Mouse (Mus musculus): ENCODE measurements at regions not wholly inside any gene's neighbourhood (a gene's known extent, or its start where the extent isn't known, plus 50 kb on each side); places are given as distances from the start of the nearest gene placed in this dataset.

DNA sequence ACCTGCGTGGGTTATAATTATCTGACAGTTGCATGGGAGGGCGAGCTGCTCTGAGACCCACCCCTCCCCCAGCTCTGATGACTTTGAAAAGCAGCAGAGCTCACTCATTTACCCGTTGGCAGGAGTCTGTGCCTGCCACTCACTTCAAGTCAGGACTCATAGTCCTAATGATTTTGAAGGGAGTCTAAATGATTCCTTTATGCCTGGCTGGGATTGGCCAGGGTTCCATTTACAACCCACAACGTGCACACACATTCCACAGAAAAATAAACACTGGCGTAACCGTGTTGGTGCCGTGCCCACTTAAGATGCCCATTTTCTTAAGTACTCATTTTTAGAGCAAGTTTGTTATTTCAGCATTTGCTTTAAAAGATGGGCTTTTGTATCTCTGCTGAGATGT, 266.8 kb upstream of the Runx1 start:
- no peak overlapping the region for H3K4me2 ChIP-seq (ENCODE audit: low read length)
- no peak for DNase-seq (ENCODE audit: low spot score)
- no peak for ATAC-seq (replicated peaks; ENCODE audit: low FRiP score, low read depth)

DNA sequence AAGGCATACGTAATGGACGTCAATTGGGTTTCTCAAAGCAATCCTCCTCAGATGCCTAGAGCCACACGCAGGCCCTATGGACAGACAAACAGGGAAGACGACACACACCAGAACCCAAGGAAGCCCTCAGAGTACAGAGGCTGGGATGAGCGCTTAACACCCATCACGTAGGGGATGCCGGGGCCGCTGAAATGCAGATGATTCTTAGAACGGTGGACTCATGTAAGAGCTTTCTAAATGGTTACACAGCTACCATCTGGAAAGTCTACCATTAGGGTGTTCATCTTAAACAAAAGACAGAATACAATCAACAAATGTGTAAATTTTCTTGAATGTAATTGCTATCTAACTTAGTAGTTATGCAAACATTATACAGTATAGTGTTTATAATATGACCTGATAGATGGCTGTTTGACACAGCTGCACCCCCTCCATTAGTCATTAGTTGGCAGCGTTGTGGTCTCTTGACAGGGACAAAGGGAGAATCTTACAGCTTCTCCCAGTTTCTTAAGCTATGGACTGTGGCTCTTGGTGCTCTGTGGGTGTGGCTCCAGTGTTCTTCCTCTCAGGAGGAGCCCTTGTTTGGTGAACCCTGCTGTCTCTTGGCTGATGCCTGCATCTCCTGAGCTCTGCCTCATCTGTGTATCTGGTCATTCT, 259.4 kb upstream of the Runx1 start:
- ATAC-seq (replicated peaks; ENCODE audit: low FRiP score, low read depth) (no peak), DNase-seq (ENCODE audit: low spot score) (no peak)
- Histone ChIP-seq H3K9ac (ENCODE audit: low read depth, low read length) (no peak overlapping the region), H3K36me3 (ENCODE audit: insufficient read depth, low read length) (no peaks in the 10 kb centered on the region), H3K4me2 (ENCODE audit: low read length) (no peak overlapping the region), H3K27ac (no peak overlapping the region), H3K4me1 (replicated peaks; ENCODE audit: insufficient read depth, low read length) (no peaks in the 10 kb centered on the region), H3K27me3 (ENCODE audit: insufficient read depth, low read length) (no peaks in the 10 kb centered on the region), H3K9me3 (replicated peaks; ENCODE audit: low read length) (no peaks in the 10 kb centered on the region), H3K4me3 (replicated peaks; ENCODE audit: low read depth, low read length) (no peak overlapping the region)
- 90% methylated on average over 10 of the region's 10 CpGs for WGBS
- TF ChIP-seq CTCF (IDR thresholded peaks at IDR 0.05; ENCODE audit: low read depth): no peak

More for the DNA sequence above, 266.8 kb upstream of the Runx1 start:
- Histone ChIP-seq H3K27ac (no peak overlapping the region), H3K4me1 (replicated peaks; ENCODE audit: insufficient read depth, low read length) (no peaks in the 10 kb centered on the region), H3K36me3 (ENCODE audit: insufficient read depth, low read length) (no peaks in the 10 kb centered on the region), H3K9me3 (replicated peaks; ENCODE audit: low read length) (no peaks in the 10 kb centered on the region), H3K4me3 (replicated peaks; ENCODE audit: low read depth, low read length) (no peak overlapping the region), H3K27me3 (ENCODE audit: insufficient read depth, low read length) (no peaks in the 10 kb centered on the region), H3K9ac (ENCODE audit: low read depth, low read length) (no peak overlapping the region)
- TF ChIP-seq CTCF (IDR thresholded peaks at IDR 0.05; ENCODE audit: low read depth): no peak
- WGBS: 32% methylated on average over 7 of the region's 7 CpGs

DNA sequence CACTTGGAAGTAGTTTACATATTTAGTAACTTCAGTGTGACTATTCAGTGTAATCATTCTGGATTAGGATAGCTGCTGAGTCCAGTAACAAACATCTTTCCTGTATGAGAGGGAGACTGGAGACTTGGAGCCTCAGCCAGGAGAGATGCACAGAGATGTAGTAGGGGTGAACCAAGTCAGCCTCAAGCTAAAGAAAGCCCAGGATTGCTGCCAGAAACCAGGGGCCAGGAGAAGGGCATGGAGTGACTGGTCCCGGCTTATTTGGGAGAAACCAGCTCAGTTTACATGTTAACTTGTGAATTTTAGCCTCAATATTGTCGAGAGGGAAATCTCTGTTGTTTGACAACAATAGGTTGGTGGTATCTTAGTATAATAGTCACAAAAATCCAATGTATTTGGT, 257.8 kb upstream of the Runx1 start:
- no peak for TF ChIP-seq CTCF (IDR thresholded peaks at IDR 0.05; ENCODE audit: low read depth)
- no peak for DNase-seq (ENCODE audit: low spot score)
- no peak overlapping the region for H3K4me2 ChIP-seq (ENCODE audit: low read length)
- ATAC-seq (replicated peaks; ENCODE audit: low FRiP score, low read depth): no peak
- no peaks in the 10 kb centered on the region for H3K9me3 ChIP-seq (replicated peaks; ENCODE audit: low read length)
- WGBS: 58% methylated on average over 2 of the region's 2 CpGs
- H3K9ac ChIP-seq (ENCODE audit: low read depth, low read length): no peak overlapping the region
- no peaks in the 10 kb centered on the region for H3K36me3 ChIP-seq (ENCODE audit: insufficient read depth, low read length)
- no peaks in the 10 kb centered on the region for H3K27me3 ChIP-seq (ENCODE audit: insufficient read depth, low read length)
- H3K4me1 ChIP-seq (replicated peaks; ENCODE audit: insufficient read depth, low read length): no peaks in the 10 kb centered on the region
- no peak overlapping the region for H3K27ac ChIP-seq
- no peak overlapping the region for H3K4me3 ChIP-seq (replicated peaks; ENCODE audit: low read depth, low read length)

DNA sequence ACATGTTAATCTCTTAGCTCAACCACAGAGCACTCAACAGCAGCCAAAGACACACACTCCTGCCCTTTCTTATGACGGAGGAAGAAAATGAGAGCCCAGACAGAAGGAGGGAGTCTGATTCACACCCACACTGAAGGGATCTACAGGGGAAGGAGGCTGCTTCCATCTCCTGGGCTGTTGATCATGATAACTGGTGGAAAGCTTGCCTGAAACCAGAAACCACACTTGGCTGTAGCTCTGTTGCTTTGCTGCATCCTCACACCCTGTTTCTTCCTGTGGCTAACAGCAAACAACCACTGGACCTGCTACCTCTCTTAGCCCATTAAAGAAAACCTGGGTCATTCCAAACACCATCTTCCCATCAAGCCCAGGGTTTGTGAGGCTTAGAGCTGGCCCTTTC, 257.2 kb upstream of the Runx1 start:
- H3K36me3 ChIP-seq (ENCODE audit: insufficient read depth, low read length): no peaks in the 10 kb centered on the region
- WGBS: 85% methylated on average over 1 of the region's 1 CpGs
- no peaks in the 10 kb centered on the region for H3K4me1 ChIP-seq (replicated peaks; ENCODE audit: insufficient read depth, low read length)
- DNase-seq (ENCODE audit: low spot score) (no peak), ATAC-seq (replicated peaks; ENCODE audit: low FRiP score, low read depth) (no peak)
- no peak overlapping the region for H3K4me2 ChIP-seq (ENCODE audit: low read length)
- no peaks in the 10 kb centered on the region for H3K27me3 ChIP-seq (ENCODE audit: insufficient read depth, low read length)
- H3K9ac ChIP-seq (ENCODE audit: low read depth, low read length): no peak overlapping the region
- H3K4me3 ChIP-seq (replicated peaks; ENCODE audit: low read depth, low read length): no peak overlapping the region
- no peak for TF ChIP-seq CTCF (IDR thresholded peaks at IDR 0.05; ENCODE audit: low read depth)
- H3K9me3 ChIP-seq (replicated peaks; ENCODE audit: low read length): no peaks in the 10 kb centered on the region
- H3K27ac ChIP-seq: no peak overlapping the region

DNA sequence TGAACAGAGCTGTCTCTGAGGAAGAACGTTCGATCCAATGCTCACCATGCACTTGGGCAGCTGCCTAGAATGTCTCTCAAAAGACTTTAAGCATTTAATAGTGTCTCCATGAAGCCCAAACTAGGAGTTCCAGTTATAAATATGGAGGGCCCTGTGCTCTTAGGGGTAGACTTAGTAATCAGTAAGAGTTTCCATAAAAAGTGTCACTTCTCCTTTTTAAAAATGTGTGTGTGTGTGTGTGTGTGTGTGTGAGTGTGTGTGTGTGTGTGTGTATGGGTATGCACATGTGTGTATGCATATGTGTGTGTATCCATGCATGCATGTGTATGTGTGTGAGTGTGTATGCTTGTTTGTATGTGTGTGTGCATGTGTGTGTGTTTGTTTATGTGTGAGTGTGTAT, 255.6 kb upstream of the Runx1 start:
- Histone ChIP-seq H3K4me2 (ENCODE audit: low read length) (no peak overlapping the region), H3K27me3 (ENCODE audit: insufficient read depth, low read length) (no peaks in the 10 kb centered on the region), H3K4me1 (replicated peaks; ENCODE audit: insufficient read depth, low read length) (no peaks in the 10 kb centered on the region), H3K9ac (ENCODE audit: low read depth, low read length) (no peak overlapping the region), H3K27ac (no peak overlapping the region), H3K9me3 (replicated peaks; ENCODE audit: low read length) (no peaks in the 10 kb centered on the region), H3K4me3 (replicated peaks; ENCODE audit: low read depth, low read length) (no peak overlapping the region), H3K36me3 (ENCODE audit: insufficient read depth, low read length) (no peaks in the 10 kb centered on the region)
- 79% methylated on average over 2 of the region's 2 CpGs for WGBS
- TF ChIP-seq CTCF (IDR thresholded peaks at IDR 0.05; ENCODE audit: low read depth): no peak
- no peak for DNase-seq (ENCODE audit: low spot score)
- no peak for ATAC-seq (replicated peaks; ENCODE audit: low FRiP score, low read depth)

DNA sequence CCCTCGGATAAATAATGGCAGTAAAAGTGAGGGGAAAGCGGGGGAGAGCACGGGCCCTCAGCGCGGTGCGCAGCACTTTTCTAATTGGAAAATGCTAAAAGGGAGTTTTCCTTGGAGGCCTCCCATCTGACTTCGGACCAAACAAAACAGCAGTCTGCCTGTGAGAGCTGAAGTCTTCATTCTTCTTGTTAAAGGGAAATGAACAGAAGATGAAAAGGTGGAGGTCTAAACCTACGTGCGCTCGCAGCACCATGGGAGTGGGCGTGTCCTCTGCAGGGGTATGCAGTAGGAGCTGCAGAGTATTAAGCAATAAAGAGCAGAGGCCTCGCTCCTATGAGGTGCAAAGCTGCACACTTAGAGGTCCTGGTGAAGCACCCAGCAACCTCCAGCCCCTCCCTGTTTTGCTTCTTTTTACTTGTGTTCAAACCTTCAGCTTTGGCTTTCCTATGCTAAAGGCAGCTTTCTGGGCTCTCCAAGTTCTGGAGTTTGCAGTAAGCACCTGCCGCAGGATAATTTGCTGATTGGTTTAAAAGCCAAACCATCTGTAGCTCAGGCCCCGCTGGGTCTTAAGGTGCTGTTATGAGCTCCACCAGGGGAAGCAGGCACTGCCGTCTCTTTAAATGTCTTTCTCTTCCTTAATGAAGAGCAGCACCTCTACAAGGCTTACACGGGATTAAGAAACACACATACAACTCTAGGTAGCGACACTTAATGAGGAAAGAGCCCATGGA, 253.9 kb upstream of the Runx1 start:
- Histone ChIP-seq H3K9me3 (replicated peaks; ENCODE audit: low read length) (no peaks in the 10 kb centered on the region), H3K4me1 (replicated peaks; ENCODE audit: insufficient read depth, low read length) (no peaks in the 10 kb centered on the region), H3K27me3 (ENCODE audit: insufficient read depth, low read length) (no peaks in the 10 kb centered on the region), H3K4me2 (ENCODE audit: low read length) (peak overlapping the region; percentile 42), H3K4me3 (replicated peaks; ENCODE audit: low read depth, low read length) (no peak overlapping the region; the same call in 1 of the 2 replicates), H3K9ac (ENCODE audit: low read depth, low read length) (no peak overlapping the region), H3K36me3 (ENCODE audit: insufficient read depth, low read length) (no peaks in the 10 kb centered on the region), H3K27ac (no peak overlapping the region)
- 19% methylated on average over 17 of the region's 17 CpGs for WGBS
- DNase-seq (ENCODE audit: low spot score) (peak; percentile 89), ATAC-seq (replicated peaks; ENCODE audit: low FRiP score, low read depth) (no peak)
- no peak for TF ChIP-seq CTCF (IDR thresholded peaks at IDR 0.05; ENCODE audit: low read depth)

All from kidney, postnatal 0 days (tissue).